Mouse (Mus musculus): Measurements from ENCODE around the gene Tmem262. TPM values are rescaled to one million over a fixed set of nuclear protein-coding genes. Genes with fewer than 3 reads are reported as not detected.

The Tmem262 gene
- polyA plus RNA-seq (2012; rRNA removed): not detected in 2 replicates

GRCm38 (mm10) chr19:6079983-6080480 is at the start of gene Tmem262:
Gene Tmem262 (plus strand): TSS chr19:6080033.

GRCm38 (mm10) chr19:6046294-6047153 is 33.3 kb upstream of the Tmem262 start, which contains the start of gene Syvn1:
Gene Syvn1 (plus strand): TSS chr19:6046576.

GRCm38 (mm10) chr19:6057313-6058096 is 22.3 kb upstream of the Tmem262 start, which contains the start of the genes Mrpl49 and Fau:
Gene Mrpl49 (minus strand): TSS chr19:6057785.
Gene Fau (plus strand): TSS chr19:6057844.

GRCm38 (mm10) chr19:6061021-6061533 is 18.8 kb upstream of the Tmem262 start, which contains the start of gene Znhit2:
Gene Znhit2 (plus strand): TSS chr19:6061192.

GRCm38 (mm10) chr19:6067724-6068415 is 12.0 kb upstream of the Tmem262 start, which contains the start of gene Tm7sf2:
Gene Tm7sf2 (minus strand): TSS chr19:6068373.

GRCm38 (mm10) chr19:6076564-6077393 is 3.1 kb upstream of the Tmem262 start, which contains the start of gene Vps51:
Gene Vps51 (minus strand): TSS chr19:6077231.

GRCm38 (mm10) chr19:6082156-6082555 is 2.3 kb downstream of the Tmem262 start, which contains the start of gene Gm28374:
Gene Gm28374 (minus strand): TSS chr19:6082256.

GRCm38 (mm10) chr19:6084478-6085248 is 4.8 kb downstream of the Tmem262 start, which contains the start of the genes Zfpl1 and Cdca5:
Gene Zfpl1 (minus strand): TSS chr19:6084956.
Gene Cdca5 (plus strand): TSS chr19:6084983.

GRCm38 (mm10) chr19:6094119-6094518 is 14.3 kb downstream of the Tmem262 start, which contains the start of gene AC131692.1:
Gene AC131692.1 (plus strand): TSS chr19:6094419.

GRCm38 (mm10) chr19:6105586-6105985 is 25.8 kb downstream of the Tmem262 start, which contains the start of gene Naaladl1:
Gene Naaladl1 (plus strand): TSS chr19:6105782.

GRCm38 (mm10) chr19:6117986-6118676 is 38.3 kb downstream of the Tmem262 start, which contains the start of gene Sac3d1:
Gene Sac3d1 (minus strand): TSS chr19:6118650.

GRCm38 (mm10) chr19:6127760-6128341 is 48.0 kb downstream of the Tmem262 start, which contains the start of gene Snx15:
Gene Snx15 (minus strand): TSS chr19:6128304.

Other genes with a start within 250 kb of the Tmem262 start
- gene Frmd8, start 204.8 kb upstream of the Tmem262 start, polyA plus RNA-seq (2012; rRNA removed): 9.3 and 10.0 TPM in 2 replicates
- 9.7 and 9.8 TPM in 2 replicates for gene Slc25a45, start 202.2 kb upstream of the Tmem262 start, polyA plus RNA-seq (2012; rRNA removed)
- 0.19 and 0.25 TPM in 2 replicates for gene Tigd3, start 185.9 kb upstream of the Tmem262 start, polyA plus RNA-seq (2012; rRNA removed)
- gene Dpf2, start 167.0 kb upstream of the Tmem262 start, polyA plus RNA-seq (2012; rRNA removed): 29.4 and 29.7 TPM in 2 replicates
- gene Cdc42ep2, start 155.2 kb upstream of the Tmem262 start, polyA plus RNA-seq (2012; rRNA removed): 7.8 and 8.0 TPM in 2 replicates
- gene Pola2, start 115.8 kb upstream of the Tmem262 start, polyA plus RNA-seq (2012; rRNA removed): 14.8 and 18.1 TPM in 2 replicates
- not detected in 2 replicates for gene Slc22a20, start 93.9 kb upstream of the Tmem262 start, polyA plus RNA-seq (2012; rRNA removed)
- gene Capn1, start 64.1 kb upstream of the Tmem262 start, polyA plus RNA-seq (2012; rRNA removed): 37.4 and 43.7 TPM in 2 replicates
- 45.0 and 47.3 TPM in 2 replicates for gene Syvn1, start 33.5 kb upstream of the Tmem262 start, polyA plus RNA-seq (2012; rRNA removed)
- gene Mrpl49, start 22.2 kb upstream of the Tmem262 start, polyA plus RNA-seq (2012; rRNA removed): 5.1 and 5.2 TPM in 2 replicates
- 722 and 1,119 TPM in 2 replicates for gene Fau, start 22.2 kb upstream of the Tmem262 start, polyA plus RNA-seq (2012; rRNA removed)
- gene Znhit2, start 18.8 kb upstream of the Tmem262 start, polyA plus RNA-seq (2012; rRNA removed): 37.3 and 60.7 TPM in 2 replicates
- 43.1 and 48.4 TPM in 2 replicates for gene Tm7sf2, start 11.7 kb upstream of the Tmem262 start, polyA plus RNA-seq (2012; rRNA removed)
- 34.6 and 34.9 TPM in 2 replicates for gene Vps51, start 2.8 kb upstream of the Tmem262 start, polyA plus RNA-seq (2012; rRNA removed)
- gene Gm28374, start 2.2 kb downstream of the Tmem262 start, polyA plus RNA-seq (2012; rRNA removed): 0.10 and 0.34 TPM in 2 replicates
- gene Zfpl1, start 4.9 kb downstream of the Tmem262 start, polyA plus RNA-seq (2012; rRNA removed): 64.7 and 68.1 TPM in 2 replicates
- 0.80 and 1.0 TPM in 2 replicates for gene Cdca5, start 5.0 kb downstream of the Tmem262 start, polyA plus RNA-seq (2012; rRNA removed)
- gene AC131692.1, start 14.4 kb downstream of the Tmem262 start, polyA plus RNA-seq (2012; rRNA removed): not detected in 2 replicates
- gene Naaladl1, start 25.7 kb downstream of the Tmem262 start, polyA plus RNA-seq (2012; rRNA removed): 0.19 and 0.30 TPM in 2 replicates
- 24.7 and 40.8 TPM in 2 replicates for gene Sac3d1, start 38.6 kb downstream of the Tmem262 start, polyA plus RNA-seq (2012; rRNA removed)
- 32.0 and 40.7 TPM in 2 replicates for gene Snx15, start 48.3 kb downstream of the Tmem262 start, polyA plus RNA-seq (2012; rRNA removed)
- gene Batf2, start 61.0 kb downstream of the Tmem262 start, polyA plus RNA-seq (2012; rRNA removed): 7.1 and 7.8 TPM in 2 replicates
- gene Arl2, start 61.5 kb downstream of the Tmem262 start, polyA plus RNA-seq (2012; rRNA removed): 90.1 and 115 TPM in 2 replicates
- gene Majin, start 104.4 kb downstream of the Tmem262 start, polyA plus RNA-seq (2012; rRNA removed): not detected in 2 replicates
- 0.50 and 1.0 TPM in 2 replicates for gene Gpha2, start 146.3 kb downstream of the Tmem262 start, polyA plus RNA-seq (2012; rRNA removed)
- 47.1 and 114 TPM in 2 replicates for gene Ppp2r5b, start 155.8 kb downstream of the Tmem262 start, polyA plus RNA-seq (2012; rRNA removed)
- gene Atg2a, start 161.6 kb downstream of the Tmem262 start, polyA plus RNA-seq (2012; rRNA removed): 48.8 and 62.8 TPM in 2 replicates
- 152 and 233 TPM in 2 replicates for gene Ehd1, start 196.7 kb downstream of the Tmem262 start, polyA plus RNA-seq (2012; rRNA removed)
- 28.3 and 31.9 TPM in 2 replicates for gene Cdc42bpg, start 226.4 kb downstream of the Tmem262 start, polyA plus RNA-seq (2012; rRNA removed)